Comparison of ENCODE assay signal across 22 mouse cellular contexts in genomic region chr2:129295075-129295474, GRCm38 (mm10). TPM values are rescaled to one million over a fixed set of nuclear protein-coding genes. Genes with fewer than 3 reads are reported as not detected.
DNase-seq lines count a peak whose midpoint lies in the region; ATAC-seq and TF ChIP-seq lines count a peak whose summit lies in the region.
"Had no signal": no experiment of that assay in that cellular context is flagged by ENCODE, and none has a peak within 500 bp of the region (broad histone marks: within the 10 kb centered on the region; RNA-seq: fewer than 3 reads in every experiment).

No protein-coding gene starts in this region.

- WGBS in heart, embryonic 13.5 days: 79% methylated on average over 5 of the region's 5 CpGs
- 96% methylated on average over 5 of the region's 5 CpGs for WGBS in midbrain, embryonic 10.5 days
- 92% methylated on average over 5 of the region's 5 CpGs for WGBS in midbrain, postnatal 0 days
- 91% methylated on average over 5 of the region's 5 CpGs for WGBS in liver, embryonic 12.5 days (ENCODE audit: insufficient replicate concordance)
- WGBS in stomach, embryonic 16.5 days: 92% methylated on average over 5 of the region's 5 CpGs

- TF ChIP-seq CTCF in midbrain, postnatal 0 days (IDR thresholded peaks at IDR 0.05): no peak

- peak overlapping the region; percentile 87 for H3K4me2 ChIP-seq in heart, embryonic 13.5 days
- H3K4me2 ChIP-seq in midbrain, postnatal 0 days (ENCODE audit: low read depth, low read length, poor library complexity, severe bottlenecking): no peak overlapping the region
- H3K4me2 ChIP-seq in liver, embryonic 12.5 days: peak overlapping the region; percentile 78
- peak overlapping the region; percentile 66; the same call in 1 of the 2 replicates for H3K4me2 ChIP-seq in stomach, embryonic 16.5 days (ENCODE audit: low read depth, low read length)

- H3K9me3 ChIP-seq in heart, embryonic 13.5 days: no peaks in the 10 kb centered on the region
- H3K9me3 ChIP-seq in midbrain, embryonic 10.5 days (replicated peaks): no peaks in the 10 kb centered on the region
- no peaks in the 10 kb centered on the region for H3K9me3 ChIP-seq in midbrain, postnatal 0 days (ENCODE audit: low read length)
- H3K9me3 ChIP-seq in liver, embryonic 12.5 days (replicated peaks): no peaks in the 10 kb centered on the region
- H3K9me3 ChIP-seq in stomach, embryonic 16.5 days (replicated peaks; ENCODE audit: control insufficient read depth, low read length): no peaks in the 10 kb centered on the region
- H3K9me3 ChIP-seq: heart, embryonic 15.5 days had no signal

- peak overlapping the region; percentile 82; the same call in 1 of the 2 replicates for H3K4me3 ChIP-seq in heart, embryonic 13.5 days
- peak overlapping the region; percentile 85; the same call in 1 of the 2 replicates for H3K4me3 ChIP-seq in midbrain, embryonic 10.5 days
- H3K4me3 ChIP-seq in midbrain, postnatal 0 days (ENCODE audit: low read depth, low read length): no peak overlapping the region
- peak overlapping the region; percentile 83 for H3K4me3 ChIP-seq in liver, embryonic 12.5 days
- H3K4me3 ChIP-seq in stomach, embryonic 16.5 days (replicated peaks; ENCODE audit: low read length): no peak overlapping the region

- DNase-seq in heart, postnatal 25 days (ENCODE audit: low spot score): no peak
- no peak for DNase-seq in midbrain, embryonic 10.5 days (ENCODE audit: low spot score)
- no peak for DNase-seq in midbrain, postnatal 0 days (ENCODE audit: low spot score)
- no peak for DNase-seq in thymus, postnatal 25 days
- DNase-seq: adrenal gland, adult 2 months; cerebellum, adult 18-20 months; gastrocnemius, postnatal 14 days; kidney, adult 2 months; kidney, postnatal 25 days; layer of hippocampus, adult 9-11 months; lung, adult 2 months; right cerebral cortex, adult 18-20 months; spleen, adult 18-20 months; thymus, postnatal 4 days had no signal

- H3K4me1 ChIP-seq in heart, embryonic 13.5 days: peaks cover 26% of the 10 kb centered on the region
- H3K4me1 ChIP-seq in midbrain, embryonic 10.5 days: peaks cover 21% of the 10 kb centered on the region
- H3K4me1 ChIP-seq in midbrain, postnatal 0 days (ENCODE audit: insufficient read depth, low read length): peaks cover 4% of the 10 kb centered on the region; the same call in 1 of the 2 replicates
- H3K4me1 ChIP-seq in liver, embryonic 12.5 days: peaks cover 30% of the 10 kb centered on the region
- H3K4me1 ChIP-seq in stomach, embryonic 16.5 days (ENCODE audit: control insufficient read depth, insufficient read depth, low read length): peaks cover 23% of the 10 kb centered on the region

- no peak for ATAC-seq in heart, embryonic 13.5 days (ENCODE audit: extremely low read depth, insufficient number of reproducible peaks, low FRiP score, low TSS enrichment)
- no peak for ATAC-seq in midbrain, postnatal 0 days (ENCODE audit: low FRiP score)
- ATAC-seq in liver, embryonic 12.5 days: no peak
- no peak for ATAC-seq in stomach, embryonic 16.5 days (ENCODE audit: insufficient read depth, low FRiP score)
- ATAC-seq: CD4-positive, CD25-positive, alpha-beta regulatory T cell, adult 4 months had no signal

- H3K27ac ChIP-seq in heart, embryonic 13.5 days (replicated peaks): no peak overlapping the region
- H3K27ac ChIP-seq in midbrain, embryonic 10.5 days (replicated peaks): no peak overlapping the region
- no peak overlapping the region for H3K27ac ChIP-seq in midbrain, postnatal 0 days (ENCODE audit: low read depth, low read length)
- peak overlapping the region; percentile 95; the same call in 1 of the 2 replicates for H3K27ac ChIP-seq in liver, embryonic 12.5 days
- H3K27ac ChIP-seq in stomach, embryonic 16.5 days (ENCODE audit: low read length): no peak overlapping the region
- H3K27ac ChIP-seq: heart, embryonic 15.5 days had no signal

- H3K36me3 ChIP-seq in heart, embryonic 13.5 days: peaks cover 27% of the 10 kb centered on the region
- H3K36me3 ChIP-seq in midbrain, embryonic 10.5 days: peaks cover 33% of the 10 kb centered on the region
- no peaks in the 10 kb centered on the region for H3K36me3 ChIP-seq in midbrain, postnatal 0 days (ENCODE audit: insufficient read depth, low read length)
- peaks cover 31% of the 10 kb centered on the region for H3K36me3 ChIP-seq in liver, embryonic 12.5 days
- no peaks in the 10 kb centered on the region for H3K36me3 ChIP-seq in stomach, embryonic 16.5 days (ENCODE audit: control insufficient read depth, insufficient read depth, low read length)

- intact Hi-C loops in heart, postnatal 25 days (cut with DNase I): loop anchor here (5.0 kb wide), 2 partner anchors 92 to 112 kb away; no protein-coding TSS in a partner anchor

- 0 out of 2 replicates have a peak overlapping the region, but pooled peaks have one; percentile 87 for H3K9ac ChIP-seq in heart, embryonic 13.5 days
- H3K9ac ChIP-seq in midbrain, postnatal 0 days (replicated peaks; ENCODE audit: low read length, poor library complexity, severe bottlenecking): no peak overlapping the region
- peak overlapping the region; percentile 88 for H3K9ac ChIP-seq in liver, embryonic 12.5 days
- no peak overlapping the region for H3K9ac ChIP-seq in stomach, embryonic 16.5 days (ENCODE audit: low read length)
- H3K9ac ChIP-seq: heart, embryonic 15.5 days had no signal

- H3K27me3 ChIP-seq in heart, embryonic 13.5 days (replicated peaks): no peaks in the 10 kb centered on the region
- H3K27me3 ChIP-seq in midbrain, embryonic 10.5 days (ENCODE audit: low read depth, poor library complexity, severe bottlenecking): no peaks in the 10 kb centered on the region
- H3K27me3 ChIP-seq in midbrain, postnatal 0 days (ENCODE audit: insufficient read depth, low read length): no peaks in the 10 kb centered on the region
- peaks cover 5% of the 10 kb centered on the region for H3K27me3 ChIP-seq in liver, embryonic 12.5 days (replicated peaks)
- H3K27me3 ChIP-seq in stomach, embryonic 16.5 days (ENCODE audit: control insufficient read depth, insufficient read depth, low read length): no peaks in the 10 kb centered on the region
- H3K27me3 ChIP-seq: heart, embryonic 15.5 days had no signal

RNA-seq across cellular contexts. Expression of gene Ckap2l, which starts 1.9 kb away (rescaled TPM):
- 40.0 and 40.4 TPM in 2 replicates for polyA plus RNA-seq in heart, embryonic 13.5 days (2015; fragmentation: Nextera tagmentation; extraction: Ambion mirVana)
- total RNA-seq in heart, postnatal 25 days (2021): under 1 TPM; 0.81 to 0.95 TPM
- 64.6 and 69.7 TPM in 2 replicates for polyA plus RNA-seq in midbrain, embryonic 10.5 days (2016; fragmentation: Nextera tagmentation; extraction: Ambion mirVana)
- total RNA-seq in midbrain, postnatal 0 days (2014; rRNA removed): 2.6 and 5.8 TPM in 2 replicates
- polyA plus RNA-seq in midbrain, postnatal 0 days (2015; fragmentation: Nextera tagmentation; extraction: Ambion mirVana): 4.8 and 5.0 TPM in 2 replicates
- polyA plus RNA-seq in liver, embryonic 12.5 days (2016; fragmentation: Nextera tagmentation; extraction: Ambion mirVana): 31.6 and 36.3 TPM in 2 replicates
- 35.4 and 38.5 TPM in 2 replicates for polyA plus RNA-seq in stomach, embryonic 16.5 days (2015; fragmentation: Nextera tagmentation; extraction: Ambion mirVana)

RNA-seq across cellular contexts. Expression of gene Il1a, which starts 14.7 kb away (rescaled TPM):
- 0.13 and 0.39 TPM in 2 replicates for polyA plus RNA-seq in heart, embryonic 13.5 days (2015; fragmentation: Nextera tagmentation; extraction: Ambion mirVana)
- not detected for total RNA-seq in heart, postnatal 25 days (2021)
- 0.10 and 0.11 TPM in 2 replicates for polyA plus RNA-seq in midbrain, embryonic 10.5 days (2016; fragmentation: Nextera tagmentation; extraction: Ambion mirVana)
- 0.52 and 0.93 TPM in 2 replicates for total RNA-seq in midbrain, postnatal 0 days (2014; rRNA removed)
- polyA plus RNA-seq in midbrain, postnatal 0 days (2015; fragmentation: Nextera tagmentation; extraction: Ambion mirVana): 0.21 and 0.31 TPM in 2 replicates
- 2.8 and 3.7 TPM in 2 replicates for polyA plus RNA-seq in liver, embryonic 12.5 days (2016; fragmentation: Nextera tagmentation; extraction: Ambion mirVana)
- 0.37 TPM in 2 replicates for polyA plus RNA-seq in stomach, embryonic 16.5 days (2015; fragmentation: Nextera tagmentation; extraction: Ambion mirVana)
- total RNA-seq: adrenal gland, adult 2 months; gastrocnemius, postnatal 14 days; megakaryocyte-erythroid progenitor cell, adult 5-6 weeks; MEL had no signal
- polyA plus RNA-seq: adrenal gland, adult 2 months; CD4-positive, CD25-positive, alpha-beta regulatory T cell, adult 4 months; embryonic facial prominence, embryonic 14.5 days; kidney, adult 2 months had no signal

Comparison
In these comparisons a context has a peak if more than half of its experiments do, and no peak if none do; other contexts are left out.
1. H3K4me3 ChIP-seq: peak in heart, embryonic 13.5 days (single experiment), midbrain, embryonic 10.5 days (single experiment) and liver, embryonic 12.5 days (single experiment); none in midbrain, postnatal 0 days (single experiment) and stomach, embryonic 16.5 days (single experiment).
2. H3K9ac ChIP-seq: peak in heart, embryonic 13.5 days (single experiment) and liver, embryonic 12.5 days (single experiment); none in midbrain, postnatal 0 days (single experiment) and stomach, embryonic 16.5 days (single experiment).